Mouse (Mus musculus) heart, adult 2 months (tissue): ENCODE measurements around the gene Atg10.

Source experiments
- CTCF ChIP-seq: fragments of 200-600 bp; IDR thresholded peaks from 2 replicates; pipeline ENCODE4 v1.8.1; 2022; ENCODE audit warnings: antibody characterized with exemption, mild to moderate bottlenecking, moderate library complexity
- EP300 ChIP-seq: fragments of 200-500 bp; IDR thresholded peaks from 2 replicates; pipeline ENCODE4 v1.6.1; 2011; ENCODE audit warnings: low read depth, low read length, control low read depth; ENCODE audit not compliant: insufficient read depth

DNA sequence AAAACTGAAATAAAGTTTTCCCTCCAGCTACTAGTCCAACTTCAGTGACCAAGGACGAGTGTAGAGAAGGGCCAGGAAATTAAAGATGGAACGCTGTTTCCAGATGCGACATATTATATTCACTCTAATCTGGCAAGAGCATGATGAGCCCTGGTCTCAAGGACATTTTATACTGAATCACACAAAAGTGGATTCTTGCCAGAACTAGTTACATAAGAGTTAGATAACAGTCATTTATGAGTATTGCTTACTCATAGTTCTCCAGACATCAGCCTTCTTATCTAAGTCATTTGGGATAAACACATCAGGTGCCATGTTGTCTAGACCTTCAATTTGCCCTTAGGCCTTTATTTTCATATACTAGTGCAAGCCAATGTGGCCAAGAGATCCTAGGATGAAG, 108.9 kb downstream of the Atg10 start:
- TF ChIP-seq CTCF = no peak
- TF ChIP-seq EP300 = no peak
